Mouse (Mus musculus) embryonic facial prominence, embryonic 15.5 days (tissue): Measurements from ENCODE around the gene Iqschfp. TPM values are rescaled to one million over a fixed set of nuclear protein-coding genes. Genes with fewer than 3 reads are reported as not detected.

Experiments
- ATAC-seq: fragments of 200-750 bp; cut with Nextera tagmentation; 2 replicates; pipeline ENCODE4 v1.8.0; 2017; ENCODE audit warnings: low read depth, moderate TSS enrichment; ENCODE audit not compliant: insufficient number of reproducible peaks, low FRiP score, low TSS enrichment
- H3K27ac ChIP-seq: fragments of 300-500 bp; sonication (generic); replicated peaks from 2 replicates; pipeline ENCODE4 v1.5.1; 2015; ENCODE audit warnings: mild to moderate bottlenecking, inconsistent platforms
- H3K27me3 ChIP-seq: fragments of 300-500 bp; sonication (generic); 2 replicates; pipeline ENCODE4 v1.6.1; 2015; ENCODE audit warnings: inconsistent platforms
- H3K36me3 ChIP-seq: fragments of 300-500 bp; sonication (generic); 2 replicates; pipeline ENCODE4 v1.6.1; 2015; ENCODE audit warnings: mild to moderate bottlenecking, inconsistent platforms
- H3K4me1 ChIP-seq: fragments of 300-500 bp; sonication (generic); 2 replicates; pipeline ENCODE4 v1.6.1; 2015; ENCODE audit warnings: inconsistent platforms
- H3K4me2 ChIP-seq: fragments of 300-500 bp; sonication (generic); replicated peaks from 2 replicates; pipeline ENCODE4 v1.6.1; 2015; ENCODE audit warnings: mild to moderate bottlenecking, inconsistent platforms
- H3K4me3 ChIP-seq: fragments of 300-500 bp; sonication (generic); replicated peaks from 2 replicates; pipeline ENCODE4 v1.5.1; 2015; ENCODE audit warnings: mild to moderate bottlenecking, inconsistent platforms
- H3K9ac ChIP-seq: fragments of 300-500 bp; sonication (generic); 2 replicates; pipeline ENCODE4 v1.6.1; 2015; ENCODE audit warnings: inconsistent platforms
- H3K9me3 ChIP-seq: fragments of 300-500 bp; sonication (generic); replicated peaks from 2 replicates; pipeline ENCODE4 v1.6.1; 2016; ENCODE audit warnings: inconsistent platforms
- WGBS: fragments of 180-500 bp; shearing (Covaris S2); methylation state at CpG from one replicate; pipeline ENCODE4 v1.1.7; 2015; 5-methylcytosine and 5-hydroxymethylcytosine counted together
- polyA plus RNA-seq: library from polyadenylated mRNA; unstranded; fragments of >200 nt; fragmentation: Nextera tagmentation; extraction: Ambion mirVana; gene quantifications from 2 replicates; pipeline ENCODE4 v1.2.1, GENCODE M21; 2015

The Iqschfp gene
- polyA plus RNA-seq, 1 experiment from 2014 or later = 0.08 TPM

- no peaks in the 10 kb centered on the region for H3K36me3 ChIP-seq
- H3K27me3 ChIP-seq = no peaks in the 10 kb centered on the region
- H3K9me3 ChIP-seq = no peaks in the 10 kb centered on the region
- no peak for ATAC-seq
- H3K4me2 ChIP-seq = no peak overlapping the region
- H3K4me1 ChIP-seq = no peaks in the 10 kb centered on the region
- no peak overlapping the region for H3K4me3 ChIP-seq
- H3K27ac ChIP-seq = no peak overlapping the region
- WGBS = 48% methylated on average over 7 of the region's 7 CpGs
- H3K9ac ChIP-seq = no peak overlapping the region
Measured at GRCm38 (mm10) chr3:67959672-67960071, 67.6 kb downstream of the Iqschfp start.

GRCm38 (mm10) chr3:67960133-67960532, 68.1 kb downstream of the Iqschfp start:
- no peaks in the 10 kb centered on the region for H3K27me3 ChIP-seq

GRCm38 (mm10) chr3:67960727-67961126, 68.7 kb downstream of the Iqschfp start:
- Histone ChIP-seq H3K4me3 (no peak overlapping the region), H3K27me3 (no peaks in the 10 kb centered on the region), H3K9ac (no peak overlapping the region), H3K4me2 (no peak overlapping the region), H3K36me3 (no peaks in the 10 kb centered on the region), H3K9me3 (no peaks in the 10 kb centered on the region), H3K27ac (no peak overlapping the region), H3K4me1 (no peaks in the 10 kb centered on the region)
- ATAC-seq = no peak

More at GRCm38 (mm10) chr3:67960133-67960532, 68.1 kb downstream of the Iqschfp start:
- no peaks in the 10 kb centered on the region for H3K36me3 ChIP-seq
- H3K9me3 ChIP-seq = no peaks in the 10 kb centered on the region
- 36% methylated on average over 3 of the region's 3 CpGs for WGBS
- H3K4me3 ChIP-seq = no peak overlapping the region
- H3K4me2 ChIP-seq = no peak overlapping the region
- no peak overlapping the region for H3K9ac ChIP-seq
- no peak for ATAC-seq
- no peak overlapping the region for H3K27ac ChIP-seq
- no peaks in the 10 kb centered on the region for H3K4me1 ChIP-seq

- Histone ChIP-seq H3K9me3 (no peaks in the 10 kb centered on the region), H3K27ac (no peak overlapping the region), H3K4me1 (no peaks in the 10 kb centered on the region), H3K27me3 (no peaks in the 10 kb centered on the region), H3K9ac (no peak overlapping the region), H3K36me3 (no peaks in the 10 kb centered on the region), H3K4me2 (no peak overlapping the region), H3K4me3 (no peak overlapping the region)
- 82% methylated on average over 6 of the region's 6 CpGs for WGBS
- ATAC-seq = no peak
Measured at GRCm38 (mm10) chr3:67961934-67962639, 70.1 kb downstream of the Iqschfp start.

- Histone ChIP-seq H3K36me3 (no peaks in the 10 kb centered on the region), H3K27me3 (no peaks in the 10 kb centered on the region), H3K4me1 (no peaks in the 10 kb centered on the region), H3K9me3 (no peaks in the 10 kb centered on the region), H3K9ac (no peak overlapping the region), H3K4me3 (no peak overlapping the region), H3K27ac (no peak overlapping the region), H3K4me2 (no peak overlapping the region)
- no peak for ATAC-seq
- WGBS = 85% methylated on average over 2 of the region's 2 CpGs
Measured at GRCm38 (mm10) chr3:67974340-67974998, 82.4 kb downstream of the Iqschfp start.

GRCm38 (mm10) chr3:67980006-67980405, 88.0 kb downstream of the Iqschfp start:
- Histone ChIP-seq H3K27ac (no peak overlapping the region), H3K4me3 (no peak overlapping the region)
- WGBS = 76% methylated on average over 1 of the region's 1 CpGs

GRCm38 (mm10) chr3:67983329-67983728, 91.3 kb downstream of the Iqschfp start:
- H3K9me3 ChIP-seq = no peaks in the 10 kb centered on the region
- no peaks in the 10 kb centered on the region for H3K36me3 ChIP-seq
- 0 out of 2 replicates have a peak, but pooled peaks cover 4% of the 10 kb centered on the region for H3K4me1 ChIP-seq
- 20% methylated on average over 12 of the region's 12 CpGs for WGBS
- H3K9ac ChIP-seq = no peak overlapping the region
- no peak overlapping the region for H3K27ac ChIP-seq
- no peak overlapping the region for H3K4me3 ChIP-seq
- H3K27me3 ChIP-seq = no peaks in the 10 kb centered on the region
- ATAC-seq = no peak
- no peak overlapping the region for H3K4me2 ChIP-seq

More at GRCm38 (mm10) chr3:67980006-67980405, 88.0 kb downstream of the Iqschfp start:
- Histone ChIP-seq H3K9me3 (no peaks in the 10 kb centered on the region), H3K27me3 (no peaks in the 10 kb centered on the region), H3K9ac (no peak overlapping the region), H3K4me2 (no peak overlapping the region), H3K4me1 (0 out of 2 replicates have a peak, but pooled peaks cover 4% of the 10 kb centered on the region), H3K36me3 (no peaks in the 10 kb centered on the region)
- no peak for ATAC-seq

GRCm38 (mm10) chr3:68002415-68002814, 110.4 kb downstream of the Iqschfp start:
- Histone ChIP-seq H3K27ac (no peak overlapping the region), H3K4me2 (no peak overlapping the region), H3K4me1 (no peaks in the 10 kb centered on the region), H3K9me3 (no peaks in the 10 kb centered on the region), H3K4me3 (no peak overlapping the region), H3K27me3 (no peaks in the 10 kb centered on the region), H3K9ac (no peak overlapping the region), H3K36me3 (no peaks in the 10 kb centered on the region)
- ATAC-seq = no peak
- 79% methylated on average over 4 of the region's 4 CpGs for WGBS

- Histone ChIP-seq H3K4me2 (no peak overlapping the region), H3K36me3 (no peaks in the 10 kb centered on the region), H3K9ac (no peak overlapping the region), H3K27me3 (no peaks in the 10 kb centered on the region), H3K4me1 (no peaks in the 10 kb centered on the region), H3K9me3 (no peaks in the 10 kb centered on the region), H3K4me3 (no peak overlapping the region), H3K27ac (no peak overlapping the region)
- no peak for ATAC-seq
Measured at GRCm38 (mm10) chr3:68012342-68012741, 120.3 kb downstream of the Iqschfp start.

- Histone ChIP-seq H3K4me3 (no peak overlapping the region), H3K9ac (no peak overlapping the region), H3K27me3 (no peaks in the 10 kb centered on the region), H3K27ac (no peak overlapping the region), H3K4me1 (no peaks in the 10 kb centered on the region), H3K4me2 (no peak overlapping the region), H3K36me3 (no peaks in the 10 kb centered on the region), H3K9me3 (no peaks in the 10 kb centered on the region)
- 39% methylated on average over 1 of the region's 1 CpGs for WGBS
- no peak for ATAC-seq
Measured at GRCm38 (mm10) chr3:68015786-68016185, 123.8 kb downstream of the Iqschfp start.

- no peak for ATAC-seq
- WGBS = 69% methylated on average over 4 of the region's 4 CpGs
- Histone ChIP-seq H3K9ac (no peak overlapping the region), H3K4me1 (no peaks in the 10 kb centered on the region), H3K9me3 (no peaks in the 10 kb centered on the region), H3K4me2 (no peak overlapping the region), H3K36me3 (no peaks in the 10 kb centered on the region), H3K27me3 (no peaks in the 10 kb centered on the region), H3K4me3 (no peak overlapping the region), H3K27ac (no peak overlapping the region)
Measured at GRCm38 (mm10) chr3:68019401-68019800, 127.4 kb downstream of the Iqschfp start.

GRCm38 (mm10) chr3:68036097-68036496, 144.1 kb downstream of the Iqschfp start:
- Histone ChIP-seq H3K4me1 (no peaks in the 10 kb centered on the region), H3K36me3 (no peaks in the 10 kb centered on the region), H3K9me3 (no peaks in the 10 kb centered on the region), H3K4me3 (no peak overlapping the region), H3K27ac (no peak overlapping the region), H3K27me3 (no peaks in the 10 kb centered on the region), H3K9ac (no peak overlapping the region), H3K4me2 (no peak overlapping the region)
- WGBS = 39% methylated on average over 3 of the region's 3 CpGs
- ATAC-seq = no peak
